Mouse (Mus musculus) embryonic facial prominence, embryonic 10.5 days (tissue): Measurements from ENCODE around the gene Dcaf8. TPM values are rescaled to one million over a fixed set of nuclear protein-coding genes. Genes with fewer than 3 reads are reported as not detected.

Experiments used
- DNase-seq: peaks from one replicate; pipeline ENCODE4 v3.0.0-alpha.2; 2017; ENCODE audit warnings: low spot score
- H3K27ac ChIP-seq: fragments of 300-500 bp; sonication (generic); replicated peaks from 2 replicates; pipeline ENCODE4 v1.5.1; 2016; ENCODE audit warnings: mild to moderate bottlenecking
- H3K27me3 ChIP-seq: fragments of 300-500 bp; sonication (generic); replicated peaks from 2 replicates; pipeline ENCODE4 v1.6.1; 2016; ENCODE audit warnings: low read depth, mild to moderate bottlenecking; ENCODE audit not compliant: poor library complexity, severe bottlenecking
- H3K36me3 ChIP-seq: fragments of 300-500 bp; sonication (generic); replicated peaks from 2 replicates; pipeline ENCODE4 v1.6.1; 2016; ENCODE audit warnings: mild to moderate bottlenecking, moderate library complexity
- H3K4me1 ChIP-seq: fragments of 300-500 bp; sonication (generic); 2 replicates; pipeline ENCODE4 v1.6.1; 2016
- H3K4me3 ChIP-seq: fragments of 300-500 bp; sonication (generic); 2 replicates; pipeline ENCODE4 v1.5.1; 2016; ENCODE audit warnings: mild to moderate bottlenecking, moderate library complexity
- H3K9me3 ChIP-seq: fragments of 300-500 bp; sonication (generic); 2 replicates; pipeline ENCODE4 v1.6.1; 2016; ENCODE audit warnings: mild to moderate bottlenecking
- WGBS: fragments of 180-500 bp; shearing (Covaris S2); methylation state at CpG from one replicate; pipeline ENCODE4 v1.1.7; 2016; 5-methylcytosine and 5-hydroxymethylcytosine counted together
- polyA plus RNA-seq: library from polyadenylated mRNA; unstranded; fragments of >200 nt; fragmentation: Nextera tagmentation; extraction: Ambion mirVana; gene quantifications from 2 replicates; pipeline ENCODE4 v1.2.1, GENCODE M21; 2016

Gene Dcaf8
- 130 and 141 TPM in 2 replicates for polyA plus RNA-seq

DNA sequence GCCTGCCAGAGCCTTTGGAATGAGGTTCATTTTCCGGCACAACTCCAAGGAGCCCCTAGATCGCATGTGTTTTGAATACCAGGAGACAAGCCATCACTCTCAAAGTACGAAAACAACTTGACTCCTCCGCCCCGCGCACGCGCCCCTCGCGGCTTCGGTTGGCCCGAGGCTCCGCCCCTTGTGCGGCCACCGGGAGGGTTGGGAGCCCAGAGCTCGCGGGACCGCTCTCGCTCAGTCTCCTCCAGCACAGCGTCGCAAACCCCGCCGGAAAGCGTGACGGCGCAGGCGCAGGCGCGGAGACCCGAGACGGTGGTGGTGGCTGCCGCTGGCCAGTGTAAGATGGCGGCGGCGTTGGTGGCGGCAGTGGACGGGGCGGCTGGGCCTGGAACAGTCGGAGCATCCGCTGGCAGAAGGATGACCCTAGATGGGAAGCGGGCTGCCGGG is at the start of gene Dcaf8:
Gene Dcaf8 (plus strand): TSS at position 250 of the 444 bp plus-strand sequence.
- under 1% methylated on average over 42 of the region's 42 CpGs for WGBS
- H3K36me3 ChIP-seq, result peaks cover 31% of the 10 kb centered on the region
- H3K4me3 ChIP-seq, result peak within 1 kb of the TSS; percentile 95
- H3K27ac ChIP-seq, result peak within 1 kb of the TSS; percentile 99
- H3K27me3 ChIP-seq, result no peaks in the 10 kb centered on the region
- no peaks in the 10 kb centered on the region for H3K9me3 ChIP-seq
- peaks cover 32% of the 10 kb centered on the region for H3K4me1 ChIP-seq
- DNase-seq, result peak; percentile 99

GRCm38 (mm10) chr1:172099325-172100033 is 48.4 kb upstream of the Dcaf8 start:
- Histone ChIP-seq H3K36me3 (peaks cover 97% of the 10 kb centered on the region), H3K9me3 (no peaks in the 10 kb centered on the region), H3K27me3 (no peaks in the 10 kb centered on the region), H3K27ac (no peak overlapping the region), H3K4me1 (no peaks in the 10 kb centered on the region), H3K4me3 (no peak overlapping the region)
- DNase-seq, result no peak
- WGBS, result 89% methylated on average over 6 of the region's 6 CpGs

GRCm38 (mm10) chr1:172103619-172104018 is 44.3 kb upstream of the Dcaf8 start:
- Histone ChIP-seq H3K27ac (no peak overlapping the region), H3K4me1 (no peaks in the 10 kb centered on the region), H3K9me3 (no peaks in the 10 kb centered on the region), H3K36me3 (peaks cover 98% of the 10 kb centered on the region), H3K27me3 (no peaks in the 10 kb centered on the region), H3K4me3 (no peak overlapping the region)
- DNase-seq, result no peak
- WGBS, result 93% methylated on average over 4 of the region's 4 CpGs

DNA sequence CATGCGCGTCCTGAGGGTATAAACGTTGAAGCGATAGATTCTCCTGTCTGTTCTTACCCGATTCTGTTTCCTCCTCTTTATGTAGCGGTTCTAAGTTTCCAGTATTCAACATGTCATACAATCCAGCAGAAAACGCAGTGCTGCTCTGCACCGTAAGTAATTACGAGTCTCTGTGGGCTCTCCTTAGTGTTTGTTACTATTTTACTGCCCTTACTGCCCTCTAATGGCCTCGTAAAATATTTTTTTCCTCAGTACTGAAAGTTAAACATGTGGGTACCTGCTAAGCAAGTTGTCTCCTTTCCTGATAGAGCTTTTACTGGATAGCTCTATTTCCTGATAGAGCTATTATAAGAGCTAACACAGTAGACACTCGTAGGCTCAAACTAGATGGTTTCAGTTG is 42.8 kb upstream of the Dcaf8 start:
- H3K27ac ChIP-seq, result no peak overlapping the region
- no peaks in the 10 kb centered on the region for H3K9me3 ChIP-seq
- H3K4me1 ChIP-seq, result no peaks in the 10 kb centered on the region
- H3K36me3 ChIP-seq, result peaks cover 98% of the 10 kb centered on the region
- H3K27me3 ChIP-seq, result no peaks in the 10 kb centered on the region
- DNase-seq, result no peak
- no peak overlapping the region for H3K4me3 ChIP-seq
- 88% methylated on average over 11 of the region's 11 CpGs for WGBS

GRCm38 (mm10) chr1:172107777-172108477 is 40.0 kb upstream of the Dcaf8 start:
- Histone ChIP-seq H3K9me3 (no peaks in the 10 kb centered on the region), H3K4me3 (no peak overlapping the region), H3K36me3 (peaks cover 100% of the 10 kb centered on the region), H3K4me1 (no peaks in the 10 kb centered on the region), H3K27ac (no peak overlapping the region), H3K27me3 (no peaks in the 10 kb centered on the region)
- WGBS, result 81% methylated on average over 10 of the region's 10 CpGs
- DNase-seq, result no peak

GRCm38 (mm10) chr1:172116948-172117347 is 30.9 kb upstream of the Dcaf8 start:
- Histone ChIP-seq H3K4me1 (no peaks in the 10 kb centered on the region), H3K4me3 (no peak overlapping the region), H3K27ac (no peak overlapping the region), H3K27me3 (no peaks in the 10 kb centered on the region), H3K36me3 (peaks cover 100% of the 10 kb centered on the region), H3K9me3 (no peaks in the 10 kb centered on the region)
- WGBS, result 94% methylated on average over 5 of the region's 5 CpGs
- DNase-seq, result no peak

DNA sequence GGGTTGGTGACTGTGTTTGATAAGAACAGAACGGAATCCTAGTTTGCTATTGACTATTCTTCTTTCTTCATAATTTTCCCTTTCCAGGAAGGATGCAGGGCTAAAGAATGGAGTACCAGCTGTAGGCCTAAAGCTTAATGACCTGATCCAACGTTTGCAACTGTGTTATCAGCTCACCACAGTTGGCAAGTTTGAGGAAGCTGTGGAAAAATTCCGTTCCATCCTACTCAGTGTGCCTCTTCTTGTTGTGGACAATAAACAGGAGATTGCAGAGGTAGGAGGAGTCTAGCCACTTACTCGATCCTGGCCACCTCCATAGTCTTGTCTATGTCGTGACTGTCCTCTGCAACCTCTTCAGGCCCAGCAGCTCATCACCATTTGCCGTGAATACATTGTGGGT is 28.8 kb upstream of the Dcaf8 start:
- Histone ChIP-seq H3K4me3 (no peak overlapping the region), H3K27me3 (no peaks in the 10 kb centered on the region), H3K4me1 (no peaks in the 10 kb centered on the region), H3K9me3 (no peaks in the 10 kb centered on the region), H3K36me3 (peaks cover 98% of the 10 kb centered on the region), H3K27ac (no peak overlapping the region)
- no peak for DNase-seq
- whole genome bisulfite sequencing, result 88% methylated on average over 6 of the region's 6 CpGs

GRCm38 (mm10) chr1:172119720-172120119 is 28.2 kb upstream of the Dcaf8 start:
- DNase-seq, result peak; percentile 42
- H3K36me3 ChIP-seq, result peaks cover 92% of the 10 kb centered on the region

DNA sequence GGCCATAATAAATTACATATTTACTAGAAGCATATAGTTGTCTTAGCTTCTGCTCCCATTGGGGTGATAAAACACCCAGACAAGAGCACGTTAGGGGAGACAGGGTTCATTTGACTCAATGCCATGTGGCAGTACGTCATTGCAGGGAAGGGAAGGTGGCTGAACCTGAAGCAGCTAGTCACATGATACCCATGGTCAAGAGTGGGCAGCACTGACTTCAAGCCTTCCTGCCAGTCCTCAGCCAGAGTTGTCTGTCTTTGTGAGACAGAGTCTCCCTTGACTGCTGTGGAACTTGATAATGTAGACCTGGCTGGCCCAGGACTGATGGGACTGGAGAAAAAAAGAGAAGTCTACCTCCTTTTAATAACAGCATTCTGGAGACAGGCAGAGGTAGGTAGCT is 25.2 kb upstream of the Dcaf8 start:
- H3K36me3 ChIP-seq, result peaks cover 62% of the 10 kb centered on the region
- no peak overlapping the region for H3K4me3 ChIP-seq
- 80% methylated on average over 2 of the region's 2 CpGs for WGBS
- H3K27ac ChIP-seq, result no peak overlapping the region
- peaks cover 8% of the 10 kb centered on the region for H3K4me1 ChIP-seq
- H3K9me3 ChIP-seq, result no peaks in the 10 kb centered on the region
- no peaks in the 10 kb centered on the region for H3K27me3 ChIP-seq
- no peak for DNase-seq

More at GRCm38 (mm10) chr1:172119720-172120119, 28.2 kb upstream of the Dcaf8 start:
- H3K27me3 ChIP-seq, result no peaks in the 10 kb centered on the region
- H3K4me1 ChIP-seq, result no peaks in the 10 kb centered on the region
- 61% methylated on average over 3 of the region's 3 CpGs for WGBS
- no peaks in the 10 kb centered on the region for H3K9me3 ChIP-seq
- H3K27ac ChIP-seq, result no peak overlapping the region
- H3K4me3 ChIP-seq, result no peak overlapping the region

- no peak overlapping the region for H3K27ac ChIP-seq
- no peak overlapping the region for H3K4me3 ChIP-seq
- no peak for DNase-seq
- H3K9me3 ChIP-seq, result no peaks in the 10 kb centered on the region
- H3K4me1 ChIP-seq, result peaks cover 11% of the 10 kb centered on the region
- peaks cover 57% of the 10 kb centered on the region for H3K36me3 ChIP-seq
- 82% methylated on average over 6 of the region's 6 CpGs for WGBS
- H3K27me3 ChIP-seq, result no peaks in the 10 kb centered on the region
Observed at GRCm38 (mm10) chr1:172124572-172124971, 23.3 kb upstream of the Dcaf8 start.

DNA sequence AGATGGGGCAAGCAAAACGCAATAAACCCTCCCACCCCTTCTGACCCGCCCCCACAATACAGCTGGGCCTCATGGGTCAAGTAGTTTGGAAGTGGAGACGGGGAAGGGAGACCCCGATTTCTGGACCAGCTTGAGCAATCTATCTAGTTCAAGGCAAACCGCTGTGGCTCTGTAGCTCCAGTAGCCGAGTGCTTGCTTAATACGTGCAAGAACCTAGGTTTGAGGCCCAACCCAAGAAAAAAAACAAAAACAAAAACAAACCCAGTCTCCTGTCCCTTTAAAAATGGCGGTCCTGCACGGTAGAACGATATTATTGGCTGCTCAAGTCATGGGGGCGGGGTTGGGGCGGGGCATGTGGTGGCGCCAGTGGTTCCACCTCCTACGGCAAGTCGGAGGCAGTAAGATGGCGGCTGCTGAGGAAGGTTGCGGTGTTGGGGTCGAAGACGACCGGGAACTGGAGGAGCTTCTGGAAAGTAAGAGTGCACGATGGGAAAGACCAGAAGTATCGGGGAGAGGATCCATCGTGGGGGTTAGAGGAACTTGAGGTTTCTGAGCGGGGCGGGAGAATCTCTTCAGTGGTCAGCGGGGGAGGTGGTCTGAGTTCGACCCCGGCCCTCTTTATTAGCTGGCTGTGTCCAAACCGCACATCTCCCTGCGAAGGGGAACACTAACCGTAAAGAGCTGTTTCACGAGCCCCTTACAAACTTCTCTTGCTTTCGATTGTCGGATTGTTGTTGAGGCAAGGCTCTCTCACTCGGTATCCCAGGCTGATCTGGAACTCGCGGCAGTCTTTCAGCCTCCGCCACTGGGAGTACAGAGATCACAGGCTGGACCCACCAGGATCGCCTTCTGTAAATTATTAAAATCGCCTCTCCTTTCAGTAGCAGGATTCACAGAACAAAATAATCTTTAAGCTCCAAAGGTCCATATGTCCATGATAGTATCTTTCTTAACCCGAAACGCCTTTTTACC is 21.2 kb upstream of the Dcaf8 start, which contains the start of gene Pex19:
Gene Pex19 (plus strand): TSS at position 380 of the 972 bp plus-strand sequence.
- Histone ChIP-seq H3K36me3 (peaks cover 56% of the 10 kb centered on the region), H3K27ac (peak within 1 kb of the TSS; percentile 89), H3K4me3 (peak within 1 kb of the TSS; percentile 81), H3K27me3 (no peaks in the 10 kb centered on the region), H3K9me3 (no peaks in the 10 kb centered on the region), H3K4me1 (peaks cover 11% of the 10 kb centered on the region)
- DNase-seq, result peak; percentile 96
- WGBS, result 1% methylated on average over 42 of the region's 42 CpGs

DNA sequence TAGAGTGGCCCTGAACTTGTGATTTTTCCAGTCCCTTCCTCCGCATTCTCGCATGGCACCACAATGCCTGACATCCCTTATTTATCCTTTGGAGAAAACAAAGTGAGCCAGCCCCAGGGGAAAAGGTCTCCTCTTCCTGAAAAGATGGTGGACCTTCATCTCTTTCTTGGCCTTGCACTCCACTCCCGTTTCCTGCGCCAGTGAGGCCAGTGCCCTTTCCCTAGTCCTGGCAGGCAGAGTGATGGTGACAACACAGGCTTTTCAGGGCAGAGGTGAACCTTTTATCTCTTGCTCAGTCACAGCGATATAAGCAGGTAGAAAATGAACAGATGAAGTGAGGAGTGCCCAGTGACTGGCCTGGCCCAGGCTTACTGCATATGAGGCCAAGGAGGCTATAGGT is 20.4 kb upstream of the Dcaf8 start:
- no peak for DNase-seq
- Histone ChIP-seq H3K4me1 (peaks cover 11% of the 10 kb centered on the region), H3K27ac (peak overlapping the region; percentile 89), H3K27me3 (no peaks in the 10 kb centered on the region), H3K36me3 (peaks cover 56% of the 10 kb centered on the region), H3K9me3 (no peaks in the 10 kb centered on the region), H3K4me3 (peak overlapping the region; percentile 81)
- WGBS, result 51% methylated on average over 5 of the region's 5 CpGs
